Mouse (Mus musculus): ENCODE measurements around the gene Rrm2. TPM values are rescaled to one million over a fixed set of nuclear protein-coding genes. Genes with fewer than 3 reads are reported as not detected.

The Rrm2 gene
- polyA plus RNA-seq, 1 experiment from 2014 or later, result 307 TPM

Other genes with a start within 250 kb of the Rrm2 start
- gene Taf1b, start 209.9 kb upstream of the Rrm2 start, polyA plus RNA-seq (2016; fragmentation: Nextera tagmentation; extraction: Ambion mirVana), result 28.9 and 29.1 TPM in 2 replicates
- 4.1 and 5.1 TPM in 2 replicates for gene Grhl1, start 136.0 kb upstream of the Rrm2 start, polyA plus RNA-seq (2016; fragmentation: Nextera tagmentation; extraction: Ambion mirVana)
- 12.0 and 16.2 TPM in 2 replicates for gene Klf11, start 57.0 kb upstream of the Rrm2 start, polyA plus RNA-seq (2016; fragmentation: Nextera tagmentation; extraction: Ambion mirVana)
- gene Cys1, start 26.4 kb upstream of the Rrm2 start, polyA plus RNA-seq (2016; fragmentation: Nextera tagmentation; extraction: Ambion mirVana), result 0.28 and 0.34 TPM in 2 replicates
- 35.7 and 37.0 TPM in 2 replicates for gene Mboat2, start 122.6 kb downstream of the Rrm2 start, polyA plus RNA-seq (2016; fragmentation: Nextera tagmentation; extraction: Ambion mirVana)

Measured in heart, embryonic 10.5 days (tissue).